Mouse (Mus musculus): ENCODE measurements around the gene Glt28d2. TPM values are rescaled to one million over a fixed set of nuclear protein-coding genes. Genes with fewer than 3 reads are reported as not detected.

The Glt28d2 gene
- total RNA-seq, 2 experiments from 2014 or later = 1.4 to 1.7 TPM

- no peak for DNase-seq (ENCODE audit: low spot score in 2 of 2)
These were observed 7.2 kb downstream of the Glt28d2 start for GRCm38 (mm10) chr3:85880068-85880467.

- DNase-seq (ENCODE audit: low spot score in 2 of 2) = no peak
These were observed 8.4 kb downstream of the Glt28d2 start for GRCm38 (mm10) chr3:85878911-85879310.

- no peak for DNase-seq (ENCODE audit: low spot score in 2 of 2)
These were observed 23.3 kb downstream of the Glt28d2 start for GRCm38 (mm10) chr3:85863996-85864395.

- DNase-seq (ENCODE audit: low spot score in 2 of 2) = no peak
These were observed 24.4 kb downstream of the Glt28d2 start for GRCm38 (mm10) chr3:85862886-85863285.

GRCm38 (mm10) chr3:85860996-85861395 is 26.3 kb downstream of the Glt28d2 start:
- no peak for DNase-seq (ENCODE audit: low spot score in 2 of 2)

GRCm38 (mm10) chr3:85859311-85859710 is 28.0 kb downstream of the Glt28d2 start:
- DNase-seq (ENCODE audit: low spot score in 2 of 2) = no peak

GRCm38 (mm10) chr3:85858140-85859135 is 28.9 kb downstream of the Glt28d2 start:
- no peak for DNase-seq (ENCODE audit: low spot score in 2 of 2)

GRCm38 (mm10) chr3:85857083-85857482 is 30.2 kb downstream of the Glt28d2 start:
- DNase-seq (ENCODE audit: low spot score in 2 of 2) = no peak

GRCm38 (mm10) chr3:85855947-85856346 is 31.4 kb downstream of the Glt28d2 start:
- DNase-seq (ENCODE audit: low spot score in 2 of 2) = no peak

GRCm38 (mm10) chr3:85855043-85855442 is 32.3 kb downstream of the Glt28d2 start:
- DNase-seq (ENCODE audit: low spot score in 2 of 2) = no peak

GRCm38 (mm10) chr3:85854143-85854542 is 33.2 kb downstream of the Glt28d2 start:
- DNase-seq (ENCODE audit: low spot score in 2 of 2) = no peak

- no peak for DNase-seq (ENCODE audit: low spot score in 2 of 2)
These were observed 33.6 kb downstream of the Glt28d2 start for GRCm38 (mm10) chr3:85853715-85854114.

GRCm38 (mm10) chr3:85850079-85850478 is 37.2 kb downstream of the Glt28d2 start:
- no peak for DNase-seq (ENCODE audit: low spot score in 2 of 2)

- DNase-seq (ENCODE audit: low spot score in 2 of 2) = no peak
These were observed 41.0 kb downstream of the Glt28d2 start for GRCm38 (mm10) chr3:85846316-85846715.

GRCm38 (mm10) chr3:85845341-85845740 is 42.0 kb downstream of the Glt28d2 start:
- no peak for DNase-seq (ENCODE audit: low spot score in 2 of 2)

- no peak for DNase-seq (ENCODE audit: low spot score in 2 of 2)
These were observed 44.5 kb downstream of the Glt28d2 start for GRCm38 (mm10) chr3:85842881-85843218.

- DNase-seq (ENCODE audit: low spot score in 2 of 2) = no peak
These were observed 45.0 kb downstream of the Glt28d2 start for GRCm38 (mm10) chr3:85842177-85842880.

- DNase-seq (ENCODE audit: low spot score in 2 of 2) = no peak
These were observed 45.7 kb downstream of the Glt28d2 start for GRCm38 (mm10) chr3:85841454-85842176.

GRCm38 (mm10) chr3:85833627-85834026 is 53.7 kb downstream of the Glt28d2 start:
- DNase-seq (ENCODE audit: low spot score in 2 of 2) = no peak

- DNase-seq (ENCODE audit: low spot score in 2 of 2) = no peak
These were observed 54.7 kb downstream of the Glt28d2 start for GRCm38 (mm10) chr3:85832490-85833155.

- DNase-seq (ENCODE audit: low spot score in 2 of 2) = no peak
These were observed 55.5 kb downstream of the Glt28d2 start for GRCm38 (mm10) chr3:85831785-85832184.
